Mouse (Mus musculus): ENCODE measurements around the gene Ang.

Ang gene

DNA sequence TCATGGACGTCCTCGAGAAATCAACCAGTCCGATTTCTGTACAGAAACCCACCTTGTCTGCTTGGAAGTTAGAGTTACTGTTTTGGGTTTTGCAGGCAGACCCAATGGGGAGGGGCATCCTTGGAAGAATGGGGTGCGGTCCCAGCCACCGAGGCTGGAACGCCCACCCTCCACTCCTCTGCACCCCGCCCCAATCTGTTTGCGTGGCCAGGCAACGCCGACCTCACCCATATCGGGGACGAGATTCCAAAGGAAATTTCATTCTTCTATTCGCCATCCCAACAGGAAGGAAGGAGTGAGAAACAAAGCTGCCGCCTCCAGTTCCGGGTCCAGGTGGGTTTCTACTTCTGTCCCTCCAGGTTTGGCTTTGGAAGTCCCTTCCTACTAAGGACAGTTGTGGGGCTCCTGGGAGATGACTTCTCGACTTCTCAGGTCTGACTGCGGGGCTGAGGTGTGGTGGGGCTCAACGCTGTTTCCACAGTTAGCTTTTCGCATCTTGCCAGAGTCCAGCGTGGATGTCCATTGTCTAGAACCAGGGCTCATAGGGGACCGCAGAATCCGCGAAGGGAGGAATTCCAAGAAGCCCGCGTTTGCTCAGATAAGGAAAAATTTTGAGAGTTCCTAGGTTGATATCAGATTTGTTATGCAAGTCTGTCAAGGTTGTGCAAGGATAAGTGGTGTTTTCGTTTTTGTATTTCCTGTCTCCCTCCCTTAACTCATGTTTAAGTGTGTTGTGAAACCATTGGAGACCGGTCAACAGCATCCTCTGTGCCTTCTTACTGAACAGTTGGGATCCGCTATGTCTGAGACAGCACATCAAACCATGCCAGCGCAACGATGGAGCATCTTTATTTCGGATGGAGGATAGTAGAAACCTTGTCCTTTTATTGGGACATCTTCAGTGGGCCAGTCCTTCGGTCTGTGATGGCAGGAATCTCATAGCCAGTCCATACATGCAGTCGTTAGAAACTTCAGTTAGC is at the start of gene Ang, which contains the start of gene Rnase4:
Ang (plus strand) TSS at position 230 of the 980 bp plus-strand sequence.
Rnase4 (plus strand) TSS at position 157 of the 980 bp plus-strand sequence.
- peak; percentile 71 for DNase-seq (ENCODE audit: low read depth)

GRCm38 (mm10) chr14:51041769-51042168 is 49.2 kb upstream of the Ang start, which contains the start of gene Rnase9:
TSS of gene Rnase9 (minus strand) at chr14:51041869.
- no peak for DNase-seq (ENCODE audit: low read depth)

- DNase-seq (ENCODE audit: low read depth), result no peak
These were observed 43.1 kb upstream of the Ang start for GRCm38 (mm10) chr14:51047846-51048245.

GRCm38 (mm10) chr14:51050063-51050462 is 40.9 kb upstream of the Ang start, which contains the start of gene Rnase11:
TSS of gene Rnase11 (minus strand) at chr14:51050163.
- DNase-seq (ENCODE audit: low read depth), result no peak

- DNase-seq (ENCODE audit: low read depth), result peak; percentile 45
These were observed 39.0 kb upstream of the Ang start for GRCm38 (mm10) chr14:51051941-51052340.

- no peak for DNase-seq (ENCODE audit: low read depth)
These were observed 37.8 kb upstream of the Ang start for GRCm38 (mm10) chr14:51053176-51053575.

GRCm38 (mm10) chr14:51054243-51055237 is 36.4 kb upstream of the Ang start:
- DNase-seq (ENCODE audit: low read depth), result no peak

DNA sequence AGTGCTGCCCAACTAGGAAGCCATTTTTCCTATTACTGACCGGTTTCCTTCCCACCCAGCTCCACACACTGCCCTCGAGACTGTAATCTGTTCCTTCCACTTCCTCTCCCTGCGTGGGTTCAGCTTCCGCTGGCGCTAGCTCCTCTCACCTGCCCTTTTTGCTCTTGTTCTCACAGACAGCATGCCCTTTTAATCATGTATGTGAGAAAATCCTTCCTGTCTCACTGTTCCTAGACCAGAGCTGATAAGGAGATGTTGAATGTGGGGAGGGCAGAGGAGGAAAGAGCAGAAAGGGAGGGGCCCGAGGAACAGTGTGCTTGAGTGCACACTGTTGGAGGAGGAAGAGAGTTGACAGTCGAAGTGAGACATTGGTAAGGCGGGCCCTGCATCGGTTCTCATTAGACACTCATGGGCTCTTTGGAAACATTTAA is 33.5 kb upstream of the Ang start, which contains the start of gene Rnase12:
Rnase12 (minus strand) TSS at position 261 of the 431 bp plus-strand sequence.
- DNase-seq (ENCODE audit: low read depth), result no peak

GRCm38 (mm10) chr14:51060761-51061160 is 30.2 kb upstream of the Ang start:
- DNase-seq (ENCODE audit: low read depth), result no peak

DNA sequence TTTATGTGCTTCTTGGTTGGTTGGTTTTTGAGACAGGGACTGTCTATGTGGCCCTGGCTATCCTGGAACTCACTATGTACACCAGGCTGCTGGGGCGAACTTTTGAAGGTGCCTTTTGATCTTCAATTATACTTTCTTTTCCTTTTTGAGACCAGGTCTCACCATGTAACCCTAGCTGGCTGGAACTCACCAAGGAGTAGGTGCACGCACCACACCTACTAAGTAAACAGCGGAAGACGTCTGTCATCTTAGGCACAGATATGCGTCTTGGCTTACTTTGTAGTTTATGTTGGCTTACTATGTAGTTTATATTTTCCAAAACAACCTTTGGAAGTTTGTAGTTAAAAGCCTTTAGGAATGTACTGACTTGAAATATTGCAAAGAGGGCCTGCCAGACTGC is 22.0 kb upstream of the Ang start:
- no peak for DNase-seq (ENCODE audit: low read depth)

- peak; percentile 67 for DNase-seq (ENCODE audit: low read depth)
These were observed 21.3 kb upstream of the Ang start for GRCm38 (mm10) chr14:51069617-51070016.

DNA sequence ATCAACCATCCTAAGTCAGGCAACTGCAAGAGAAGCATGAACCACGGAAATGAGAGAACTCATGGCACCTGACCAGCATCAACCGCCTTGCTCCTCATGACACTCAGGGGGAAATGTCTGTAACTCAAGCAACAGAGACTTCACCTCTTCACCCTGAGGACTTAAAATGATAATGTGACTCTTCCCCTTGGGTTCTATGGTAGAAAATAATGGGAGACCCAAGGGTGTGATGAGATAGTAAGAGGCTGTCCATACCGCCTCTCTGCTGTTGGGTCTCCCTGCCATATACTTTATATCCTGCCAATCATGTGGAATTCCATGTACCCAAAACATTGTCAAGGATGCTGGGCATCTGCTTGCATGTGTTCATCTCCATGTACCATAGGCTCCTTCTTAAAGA is 16.6 kb upstream of the Ang start, which contains the start of gene Olfr750:
Olfr750 (minus strand) TSS at position 101 of the 400 bp plus-strand sequence.
- DNase-seq (ENCODE audit: low read depth), result no peak

DNA sequence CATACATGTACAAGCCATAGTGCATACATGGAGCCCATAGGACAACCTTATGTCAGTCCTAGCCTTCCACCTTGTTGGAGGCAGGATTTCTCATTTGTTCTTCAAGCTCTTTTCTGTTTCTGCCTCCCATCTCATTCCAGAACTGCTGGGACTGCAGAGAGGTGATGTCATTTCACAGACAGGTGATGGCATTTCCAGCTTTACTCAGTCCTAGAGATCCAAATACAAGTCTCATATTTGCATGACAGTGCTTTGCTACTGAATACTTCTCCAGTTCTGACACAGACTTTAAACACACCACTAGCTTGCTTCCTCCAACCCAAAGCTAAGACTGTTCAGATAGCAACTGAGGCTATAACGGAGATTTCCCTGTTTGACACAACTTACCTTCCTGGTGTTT is 11.8 kb upstream of the Ang start:
- no peak for DNase-seq (ENCODE audit: low read depth)

DNA sequence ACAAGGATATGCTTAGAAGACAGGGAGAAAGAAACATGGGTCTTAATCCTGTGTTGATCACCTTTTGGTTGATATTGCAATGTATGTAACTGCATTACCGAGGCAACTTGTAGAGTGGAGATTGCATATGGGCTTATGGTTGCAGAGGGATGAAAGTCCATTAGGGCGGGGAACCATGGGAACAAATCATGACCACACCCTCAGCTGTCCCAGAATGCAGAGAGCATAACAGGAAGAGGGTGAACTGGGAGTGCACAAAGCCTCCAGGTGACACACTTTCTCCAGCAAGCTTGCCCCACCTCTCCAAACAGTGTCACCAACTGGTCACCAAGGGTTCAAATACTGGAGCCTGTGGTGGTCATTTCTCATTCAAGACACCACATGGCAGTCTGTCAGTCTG is 9.9 kb upstream of the Ang start:
- DNase-seq (ENCODE audit: low read depth), result no peak

GRCm38 (mm10) chr14:51082599-51083581 is 8.1 kb upstream of the Ang start:
- peak; percentile 81 for DNase-seq (ENCODE audit: low read depth)

DNA sequence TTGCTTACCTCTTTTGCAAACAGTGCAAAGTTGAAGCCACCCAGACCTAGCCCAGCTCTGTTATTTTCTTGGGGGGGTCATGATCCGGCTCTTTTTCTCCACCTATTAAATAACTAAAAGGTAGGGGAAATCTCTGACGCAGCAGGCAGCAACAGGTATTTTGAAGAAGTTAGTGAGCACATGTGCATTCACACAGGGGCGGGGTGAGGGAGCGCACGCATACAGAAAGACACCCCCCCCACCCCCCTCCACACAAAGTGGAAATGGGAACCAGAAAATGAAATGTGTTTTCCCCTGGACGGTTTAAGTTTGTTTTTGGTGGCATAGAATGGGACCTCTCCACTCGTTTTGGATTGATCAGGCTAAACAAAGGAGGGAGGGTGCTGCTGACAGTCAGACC is 7.1 kb upstream of the Ang start:
- DNase-seq (ENCODE audit: low read depth), result peak; percentile 39

GRCm38 (mm10) chr14:51085086-51085485 is 5.9 kb upstream of the Ang start:
- no peak for DNase-seq (ENCODE audit: low read depth)

DNA sequence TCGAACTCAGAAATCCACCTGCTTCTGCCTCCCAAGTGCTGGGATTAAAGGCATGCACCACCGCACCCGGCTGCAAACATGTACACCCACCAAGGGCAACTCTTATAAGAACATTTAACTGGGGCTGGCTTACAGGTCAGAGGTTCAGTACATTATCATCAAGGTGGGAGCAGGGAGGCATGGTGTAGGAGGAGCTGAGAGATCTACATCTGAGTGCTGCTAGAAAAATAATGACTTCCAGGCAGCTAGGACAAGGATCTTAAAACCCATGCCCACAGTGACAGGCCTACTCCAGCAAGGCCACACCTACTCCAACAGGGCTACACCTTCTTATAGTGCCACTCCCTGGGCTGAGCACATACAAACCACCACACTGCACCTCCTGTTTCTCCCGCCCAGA is 5.0 kb upstream of the Ang start:
- DNase-seq (ENCODE audit: low read depth), result no peak

DNA sequence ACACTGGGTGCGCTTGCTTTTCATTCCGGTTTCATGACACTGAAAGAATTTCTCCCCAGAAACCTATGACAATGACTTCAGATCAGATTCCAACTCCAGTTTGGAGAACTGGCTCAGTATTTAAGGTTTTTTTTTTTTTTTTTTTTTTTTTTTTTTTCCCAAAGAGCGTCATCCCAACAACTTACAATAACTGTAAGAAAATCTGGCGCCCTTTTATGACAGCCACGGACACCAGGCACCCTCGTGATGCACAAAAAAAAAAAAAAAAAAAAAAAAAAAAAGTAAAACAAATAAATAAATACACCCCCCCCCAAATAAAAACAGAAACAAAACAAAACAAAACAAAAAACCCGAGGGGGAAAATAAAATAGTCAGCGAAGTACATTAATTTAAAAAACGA is 3.2 kb upstream of the Ang start:
- peak; percentile 43 for DNase-seq (ENCODE audit: low read depth)

- peak; percentile 85 for DNase-seq (ENCODE audit: low read depth)
These were observed 2.6 kb upstream of the Ang start for GRCm38 (mm10) chr14:51088166-51088969.

Data from NIH3T3 (cell line).